Mouse (Mus musculus): ENCODE results near the gene Bank1.

DNA sequence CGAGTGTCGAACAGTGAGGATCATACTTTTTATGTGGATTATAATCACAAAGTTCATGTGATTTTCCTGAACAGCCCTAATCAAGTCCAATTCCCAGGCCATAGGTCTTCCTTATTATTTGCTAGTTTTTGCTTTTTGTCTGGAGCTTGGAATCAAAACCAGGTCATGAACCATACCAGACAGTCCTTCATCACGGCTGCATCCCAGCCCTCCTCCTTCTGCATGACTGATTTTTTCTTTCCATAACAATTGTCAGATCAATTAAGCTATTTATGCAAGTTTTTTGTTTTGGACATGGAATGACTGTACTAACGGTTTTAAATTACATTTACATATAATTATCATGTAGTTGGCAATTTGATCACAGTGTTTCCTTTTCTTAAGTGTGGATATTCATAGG, 315.2 kb downstream of the Bank1 start:
- no peak for TF ChIP-seq CTCF (IDR thresholded peaks at IDR 0.05; ENCODE audit: borderline replicate concordance, control insufficient read depth, extremely low read depth, insufficient read depth, low read length, poor library complexity)
- no peak for TF ChIP-seq POLR2A (IDR thresholded peaks at IDR 0.05; ENCODE audit: control insufficient read depth, extremely low read depth, insufficient read depth, low read length, poor library complexity)
